8 mouse cellular contexts compared by ENCODE assay signal in the genomic region with DNA sequence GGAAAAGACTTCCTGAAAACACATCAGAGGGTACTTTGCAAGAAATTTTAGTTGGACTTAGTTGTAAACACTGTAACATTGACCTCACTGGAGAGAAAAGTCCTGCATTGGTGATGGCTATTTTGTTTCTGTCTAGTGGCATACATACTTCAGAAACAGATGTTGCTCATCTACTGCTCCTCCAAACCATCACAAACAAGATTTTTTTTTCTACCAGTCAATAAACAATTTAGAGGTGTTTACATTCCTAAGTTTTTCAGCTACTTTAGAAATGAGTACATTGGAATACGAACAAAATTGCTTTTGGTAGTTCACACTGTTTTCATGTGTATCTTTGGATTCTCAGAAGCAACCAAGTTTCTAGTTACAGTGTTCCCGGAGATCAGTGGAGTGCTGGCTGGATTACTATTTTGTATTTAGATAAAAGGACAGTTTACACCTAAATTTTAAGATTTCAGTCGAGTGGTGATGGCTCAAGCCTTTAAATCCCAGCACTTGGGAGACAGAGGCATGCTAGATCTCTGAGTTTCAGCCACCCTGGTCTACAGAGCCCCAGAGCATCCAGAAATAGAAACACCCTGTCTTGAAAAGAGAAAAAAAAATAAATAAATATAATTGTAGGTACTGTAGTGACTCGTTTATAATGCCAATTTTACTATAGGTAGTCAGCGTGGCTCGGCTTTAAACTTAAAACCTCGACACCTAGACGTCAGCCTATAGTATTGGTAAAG. TPM values are rescaled to one million over a fixed set of nuclear protein-coding genes. Genes with fewer than 3 reads are reported as not detected.
DNase-seq lines count a peak whose midpoint lies in the region; ATAC-seq and TF ChIP-seq lines count a peak whose summit lies in the region.

No protein-coding gene starts in this region.

- H3K27ac ChIP-seq in liver, adult 2 months (replicated peaks; ENCODE audit: insufficient read depth, low read depth, low read length): peak overlapping the region; percentile 93
- peak overlapping the region; percentile 96 for H3K27ac ChIP-seq in embryonic facial prominence, embryonic 13.5 days
- peak overlapping the region; percentile 95; the same call in 1 of the 2 replicates for H3K27ac ChIP-seq in limb, embryonic 11.5 days (replicated peaks; ENCODE audit: low read depth, low read length)
- peak overlapping the region; percentile 98 for H3K27ac ChIP-seq in neural tube, embryonic 14.5 days (ENCODE audit: low read depth, low read length)

- H3K9me3 ChIP-seq in embryonic facial prominence, embryonic 13.5 days: 0 out of 2 replicates have a peak, but pooled peaks cover 3% of the 10 kb centered on the region
- no peaks in the 10 kb centered on the region for H3K9me3 ChIP-seq in limb, embryonic 11.5 days (ENCODE audit: control insufficient read depth, low read length)
- H3K9me3 ChIP-seq in neural tube, embryonic 14.5 days (ENCODE audit: control insufficient read depth, low read length): no peaks in the 10 kb centered on the region

- no peak for TF ChIP-seq POLR2A in liver, adult 2 months (IDR thresholded peaks at IDR 0.05; ENCODE audit: extremely low read depth, insufficient read depth, low read length)

- H3K79me2 ChIP-seq in liver, adult 2 months (ENCODE audit: control insufficient read depth, insufficient read depth, low read length): no peaks in the 10 kb centered on the region

- peak overlapping the region; percentile 77 for H3K9ac ChIP-seq in liver, adult 2 months (ENCODE audit: low read depth, low read length)
- peak overlapping the region; percentile 80 for H3K9ac ChIP-seq in embryonic facial prominence, embryonic 13.5 days
- H3K9ac ChIP-seq in limb, embryonic 11.5 days (ENCODE audit: low read length): peak overlapping the region; percentile 80
- H3K9ac ChIP-seq in neural tube, embryonic 14.5 days (replicated peaks; ENCODE audit: low read depth, low read length): peak overlapping the region; percentile 87

- TF ChIP-seq CTCF in liver, adult 2 months (IDR thresholded peaks at IDR 0.05; ENCODE audit: low read depth, low read length): no peak

- peak overlapping the region; percentile 61; the same call in 1 of the 2 replicates for H3K4me3 ChIP-seq in liver, adult 2 months (ENCODE audit: insufficient read depth, low read depth, low read length)
- peak overlapping the region; percentile 61 for H3K4me3 ChIP-seq in embryonic facial prominence, embryonic 13.5 days
- H3K4me3 ChIP-seq in limb, embryonic 11.5 days (ENCODE audit: low read depth, low read length): peak overlapping the region; percentile 62
- H3K4me3 ChIP-seq in neural tube, embryonic 14.5 days (ENCODE audit: low read depth, low read length): peak overlapping the region; percentile 66

- no peak for DNase-seq in liver, adult 2 months (ENCODE audit: extremely low read depth, low read depth, low spot score)
- no peak for DNase-seq in liver
- DNase-seq in limb, embryonic 11.5 days (ENCODE audit: low spot score): no peak
- no peak for DNase-seq in thymus, postnatal 14 days
- DNase-seq in adrenal gland, adult 18-20 months (ENCODE audit: low spot score in 2 of 2): no peak
- DNase-seq in spleen, postnatal 10 days (ENCODE audit: low spot score in 2 of 2): no peak

- no peaks in the 10 kb centered on the region for H3K36me3 ChIP-seq in liver, adult 2 months (ENCODE audit: control insufficient read depth, insufficient read depth, low read length)
- no peaks in the 10 kb centered on the region for H3K36me3 ChIP-seq in embryonic facial prominence, embryonic 13.5 days
- no peaks in the 10 kb centered on the region for H3K36me3 ChIP-seq in limb, embryonic 11.5 days (ENCODE audit: control insufficient read depth, insufficient read depth, low read length)
- no peaks in the 10 kb centered on the region for H3K36me3 ChIP-seq in neural tube, embryonic 14.5 days (ENCODE audit: control insufficient read depth, insufficient read depth, low read length)

- no peak for ATAC-seq in embryonic facial prominence, embryonic 13.5 days (ENCODE audit: insufficient number of reproducible peaks, insufficient read depth, low FRiP score, low TSS enrichment, low read depth)
- ATAC-seq in limb, embryonic 11.5 days (ENCODE audit: insufficient number of reproducible peaks, low FRiP score, low TSS enrichment, low read depth): no peak
- ATAC-seq in neural tube, embryonic 14.5 days (ENCODE audit: low read depth): no peak

- peak overlapping the region; percentile 74 for H3K4me2 ChIP-seq in embryonic facial prominence, embryonic 13.5 days
- peak overlapping the region; percentile 53 for H3K4me2 ChIP-seq in limb, embryonic 11.5 days (ENCODE audit: low read depth, severe bottlenecking)
- H3K4me2 ChIP-seq in neural tube, embryonic 14.5 days (ENCODE audit: low read depth, low read length): peak overlapping the region; percentile 72

- 17% methylated on average over 8 of the region's 8 CpGs for WGBS in liver, adult 2 months
- WGBS in embryonic facial prominence, embryonic 13.5 days: 30% methylated on average over 8 of the region's 8 CpGs
- 43% methylated on average over 8 of the region's 8 CpGs for WGBS in limb, embryonic 11.5 days
- 44% methylated on average over 8 of the region's 8 CpGs for WGBS in neural tube, embryonic 14.5 days

- H3K27me3 ChIP-seq in liver, adult 2 months (ENCODE audit: control insufficient read depth, insufficient read depth, low read length): no peaks in the 10 kb centered on the region
- no peaks in the 10 kb centered on the region for H3K27me3 ChIP-seq in embryonic facial prominence, embryonic 13.5 days
- no peaks in the 10 kb centered on the region for H3K27me3 ChIP-seq in limb, embryonic 11.5 days (ENCODE audit: control insufficient read depth, insufficient read depth, low read length)
- H3K27me3 ChIP-seq in neural tube, embryonic 14.5 days (ENCODE audit: control insufficient read depth, insufficient read depth, low read length): no peaks in the 10 kb centered on the region

- peaks cover 5% of the 10 kb centered on the region; the same call in 1 of the 2 replicates for H3K4me1 ChIP-seq in liver, adult 2 months (ENCODE audit: control insufficient read depth, insufficient read depth, low read length)
- H3K4me1 ChIP-seq in embryonic facial prominence, embryonic 13.5 days: 0 out of 2 replicates have a peak, but pooled peaks cover 12% of the 10 kb centered on the region
- H3K4me1 ChIP-seq in limb, embryonic 11.5 days (ENCODE audit: control insufficient read depth, insufficient read depth, low read length): peaks cover 10% of the 10 kb centered on the region
- H3K4me1 ChIP-seq in neural tube, embryonic 14.5 days (ENCODE audit: control insufficient read depth, insufficient read depth, low read length): peaks cover 4% of the 10 kb centered on the region; the same call in 1 of the 2 replicates

RNA-seq across cellular contexts. Expression of gene Ccnl1, which starts 15.6 kb away (rescaled TPM):
- 49.5 and 55.5 TPM in 2 replicates for total RNA-seq in liver, adult 2 months (2014; rRNA removed)
- polyA plus RNA-seq in liver, adult 2 months (2012; rRNA removed): 14.0 and 20.0 TPM in 2 replicates
- 107 and 123 TPM in 2 replicates for polyA plus RNA-seq in embryonic facial prominence, embryonic 13.5 days (2015; fragmentation: Nextera tagmentation; extraction: Ambion mirVana)
- 127 and 137 TPM in 2 replicates for polyA plus RNA-seq in limb, embryonic 11.5 days (2014; fragmentation: Nextera tagmentation; extraction: Ambion mirVana)
- 80.2 and 97.0 TPM in 2 replicates for polyA plus RNA-seq in neural tube, embryonic 14.5 days (2014; fragmentation: Nextera tagmentation; extraction: Ambion mirVana)
- 100 to 1,000 TPM in 1 of 2 experiments, 10 to 100 TPM in 1; 89.0 to 102 TPM for total RNA-seq in adrenal gland, adult 18-20 months (2021)
